In genomic region chr2:4557028-4557427, GRCm38 (mm10) we compare ENCODE assay signal across 9 mouse cellular contexts.
DNase-seq lines count a peak whose midpoint lies in the region; ATAC-seq lines count a peak whose summit lies in the region.
"Had no signal": no experiment of that assay in that cellular context is flagged by ENCODE, and none has a peak within 500 bp of the region (broad histone marks: within the 10 kb centered on the region; RNA-seq: fewer than 3 reads in every experiment).

No protein-coding gene starts in this region.

- no peaks in the 10 kb centered on the region for H3K27me3 ChIP-seq in erythroblast, embryonic 14.5 days (ENCODE audit: control insufficient read depth)
- no peaks in the 10 kb centered on the region for H3K27me3 ChIP-seq in midbrain, embryonic 12.5 days
- no peaks in the 10 kb centered on the region for H3K27me3 ChIP-seq in midbrain, embryonic 11.5 days (ENCODE audit: control insufficient read depth, insufficient read depth, low read length)
- no peaks in the 10 kb centered on the region for H3K27me3 ChIP-seq in limb, embryonic 10.5 days (ENCODE audit: low read depth, poor library complexity, severe bottlenecking)
- no peaks in the 10 kb centered on the region for H3K27me3 ChIP-seq in stomach, embryonic 14.5 days (ENCODE audit: control insufficient read depth, insufficient read depth, low read length)

- H3K4me3 ChIP-seq in erythroblast, embryonic 14.5 days (replicated peaks): peak overlapping the region; percentile 68
- H3K4me3 ChIP-seq in midbrain, embryonic 12.5 days: no peak overlapping the region
- H3K4me3 ChIP-seq in midbrain, embryonic 11.5 days (ENCODE audit: low read depth, low read length): no peak overlapping the region
- H3K4me3 ChIP-seq in limb, embryonic 10.5 days: 0 out of 2 replicates have a peak overlapping the region, but pooled peaks have one; percentile 29
- no peak overlapping the region for H3K4me3 ChIP-seq in stomach, embryonic 14.5 days (ENCODE audit: low read depth, low read length)

- no peaks in the 10 kb centered on the region for H3K9me3 ChIP-seq in erythroblast, embryonic 14.5 days (ENCODE audit: control insufficient read depth, low read length)
- no peaks in the 10 kb centered on the region for H3K9me3 ChIP-seq in midbrain, embryonic 12.5 days
- no peaks in the 10 kb centered on the region for H3K9me3 ChIP-seq in midbrain, embryonic 11.5 days (ENCODE audit: control insufficient read depth, low read length)
- H3K9me3 ChIP-seq in limb, embryonic 10.5 days (replicated peaks): no peaks in the 10 kb centered on the region
- no peaks in the 10 kb centered on the region for H3K9me3 ChIP-seq in stomach, embryonic 14.5 days (ENCODE audit: control insufficient read depth, low read depth, low read length)

- no peak for ATAC-seq in erythroblast, adult 5-6 weeks (replicated peaks; ENCODE audit: low FRiP score, poor library complexity, severe bottlenecking)
- no peak for ATAC-seq in midbrain, embryonic 12.5 days (ENCODE audit: low FRiP score, low read depth)
- no peak for ATAC-seq in midbrain, embryonic 11.5 days (ENCODE audit: low FRiP score)
- no peak for ATAC-seq in stomach, embryonic 14.5 days (ENCODE audit: insufficient number of reproducible peaks, insufficient read depth, low FRiP score, low read depth)

- WGBS in midbrain, embryonic 12.5 days: 31% methylated on average over 4 of the region's 4 CpGs
- 27% methylated on average over 4 of the region's 4 CpGs for WGBS in midbrain, embryonic 11.5 days
- 27% methylated on average over 4 of the region's 4 CpGs for WGBS in limb, embryonic 10.5 days
- WGBS in stomach, embryonic 14.5 days: 41% methylated on average over 4 of the region's 4 CpGs

- H3K4me1 ChIP-seq in erythroblast, embryonic 14.5 days (ENCODE audit: control insufficient read depth): peaks cover 71% of the 10 kb centered on the region
- H3K4me1 ChIP-seq in midbrain, embryonic 12.5 days: peaks cover 70% of the 10 kb centered on the region
- peaks cover 48% of the 10 kb centered on the region for H3K4me1 ChIP-seq in midbrain, embryonic 11.5 days (ENCODE audit: control insufficient read depth, insufficient read depth, low read length)
- peaks cover 75% of the 10 kb centered on the region for H3K4me1 ChIP-seq in limb, embryonic 10.5 days
- H3K4me1 ChIP-seq in stomach, embryonic 14.5 days (ENCODE audit: control insufficient read depth, insufficient read depth, low read length): peaks cover 37% of the 10 kb centered on the region

- no peak overlapping the region for H3K9ac ChIP-seq in midbrain, embryonic 12.5 days (replicated peaks)
- H3K9ac ChIP-seq in midbrain, embryonic 11.5 days (ENCODE audit: low read length): no peak overlapping the region
- H3K9ac ChIP-seq in stomach, embryonic 14.5 days (replicated peaks; ENCODE audit: low read depth, low read length): no peak overlapping the region

- H3K27ac ChIP-seq in midbrain, embryonic 12.5 days (replicated peaks): 0 out of 2 replicates have a peak overlapping the region, but pooled peaks have one; percentile 52
- H3K27ac ChIP-seq in midbrain, embryonic 11.5 days (ENCODE audit: low read depth, low read length): no peak overlapping the region; the same call in 1 of the 2 replicates
- peak overlapping the region; percentile 92 for H3K27ac ChIP-seq in limb, embryonic 10.5 days
- peak overlapping the region; percentile 96; the same call in 1 of the 2 replicates for H3K27ac ChIP-seq in stomach, embryonic 14.5 days (ENCODE audit: low read length)

- H3K36me3 ChIP-seq in erythroblast, embryonic 14.5 days (ENCODE audit: control insufficient read depth): peaks cover 10% of the 10 kb centered on the region
- H3K36me3 ChIP-seq in midbrain, embryonic 12.5 days: 0 out of 2 replicates have a peak, but pooled peaks cover 4% of the 10 kb centered on the region
- no peaks in the 10 kb centered on the region for H3K36me3 ChIP-seq in midbrain, embryonic 11.5 days (ENCODE audit: control insufficient read depth, insufficient read depth, low read length)
- H3K36me3 ChIP-seq in limb, embryonic 10.5 days: peaks cover 24% of the 10 kb centered on the region
- no peaks in the 10 kb centered on the region for H3K36me3 ChIP-seq in stomach, embryonic 14.5 days (ENCODE audit: control insufficient read depth, insufficient read depth, low read length)

- no peak overlapping the region for H3K4me2 ChIP-seq in midbrain, embryonic 12.5 days (replicated peaks)
- no peak overlapping the region for H3K4me2 ChIP-seq in midbrain, embryonic 11.5 days
- H3K4me2 ChIP-seq in stomach, embryonic 14.5 days (replicated peaks; ENCODE audit: low read depth, low read length): no peak overlapping the region

- no peak for DNase-seq in midbrain, embryonic 11.5 days (ENCODE audit: low spot score, missing footprints)
- DNase-seq in limb, embryonic 10.5 days (ENCODE audit: low spot score): no peak
- DNase-seq in right cerebral cortex, postnatal 36 days (ENCODE audit: low spot score in 2 of 2): no peak
- DNase-seq in adrenal gland, postnatal 25 days: no peak
- DNase-seq: cerebellum, adult 18-20 months had no signal

Comparison
In these comparisons a context has a peak if more than half of its experiments do, and no peak if none do; other contexts are left out.
1. H3K4me3 ChIP-seq: peak in erythroblast, embryonic 14.5 days (single experiment) and limb, embryonic 10.5 days (single experiment); none in midbrain, embryonic 12.5 days (single experiment), midbrain, embryonic 11.5 days (single experiment) and stomach, embryonic 14.5 days (single experiment).